Mouse (Mus musculus): ENCODE data around the gene Ube2m. TPM values are rescaled to one million over a fixed set of nuclear protein-coding genes. Genes with fewer than 3 reads are reported as not detected.

Ube2m gene
- polyA plus RNA-seq, 1 experiment from 2014 or later, result 67.7 TPM

- Histone ChIP-seq H3K27me3 (replicated peaks; ENCODE audit: control insufficient read depth, insufficient read depth, low read length) (no peaks in the 10 kb centered on the region), H3K9ac (replicated peaks; ENCODE audit: low read depth, low read length) (peak overlapping the region; percentile 16; the same call in 1 of the 2 replicates), H3K9me3 (ENCODE audit: control insufficient read depth, low read length) (no peaks in the 10 kb centered on the region), H3K27ac (ENCODE audit: low read length) (no peak overlapping the region), H3K4me1 (replicated peaks; ENCODE audit: control insufficient read depth, insufficient read depth, low read length) (peaks cover 21% of the 10 kb centered on the region), H3K4me3 (replicated peaks; ENCODE audit: low read length) (no peak overlapping the region), H3K36me3 (ENCODE audit: control insufficient read depth, insufficient read depth) (peaks cover 4% of the 10 kb centered on the region; the same call in 1 of the 2 replicates), H3K4me2 (ENCODE audit: low read length) (no peak overlapping the region)
- ATAC-seq, result no peak
- WGBS, result 43% methylated on average over 57 of the region's 57 CpGs
Measured at GRCm38 (mm10) chr7:13007341-13008092, 30.6 kb downstream of the Ube2m start.

- no peak overlapping the region for H3K27ac ChIP-seq (ENCODE audit: low read length)
- H3K27me3 ChIP-seq (replicated peaks; ENCODE audit: control insufficient read depth, insufficient read depth, low read length), result no peaks in the 10 kb centered on the region
- H3K9ac ChIP-seq (replicated peaks; ENCODE audit: low read depth, low read length), result no peak overlapping the region
- peaks cover 4% of the 10 kb centered on the region; the same call in 1 of the 2 replicates for H3K36me3 ChIP-seq (ENCODE audit: control insufficient read depth, insufficient read depth)
- H3K4me2 ChIP-seq (ENCODE audit: low read length), result no peak overlapping the region
- peaks cover 21% of the 10 kb centered on the region for H3K4me1 ChIP-seq (replicated peaks; ENCODE audit: control insufficient read depth, insufficient read depth, low read length)
- 87% methylated on average over 10 of the region's 10 CpGs for WGBS
- H3K4me3 ChIP-seq (replicated peaks; ENCODE audit: low read length), result no peak overlapping the region
- no peak for ATAC-seq
- H3K9me3 ChIP-seq (ENCODE audit: control insufficient read depth, low read length), result no peaks in the 10 kb centered on the region
Measured at GRCm38 (mm10) chr7:13006531-13006930, 31.5 kb downstream of the Ube2m start.

DNA sequence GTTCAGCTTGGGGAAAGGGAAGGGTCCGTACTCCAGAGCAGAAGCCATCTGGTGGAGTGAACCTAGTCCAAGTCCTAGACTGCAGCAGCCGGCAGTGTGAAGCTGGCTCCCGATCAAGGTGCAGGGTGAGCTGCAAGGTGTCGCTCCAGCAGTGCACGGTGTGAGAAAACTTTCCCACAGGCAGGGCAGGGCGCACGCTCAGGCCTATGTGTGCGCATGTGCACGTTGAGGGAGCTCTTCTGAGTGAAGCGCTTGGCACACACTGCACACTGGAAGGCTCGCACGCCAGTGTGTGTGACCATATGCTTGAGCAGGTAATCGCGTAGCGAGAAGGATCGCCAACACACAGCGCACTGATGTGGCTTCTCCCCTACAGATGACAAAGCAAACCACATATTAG lies 32.1 kb downstream of the Ube2m start:
- H3K4me2 ChIP-seq (ENCODE audit: low read length), result no peak overlapping the region
- H3K4me1 ChIP-seq (replicated peaks; ENCODE audit: control insufficient read depth, insufficient read depth, low read length), result peaks cover 21% of the 10 kb centered on the region
- H3K27ac ChIP-seq (ENCODE audit: low read length), result no peak overlapping the region
- no peaks in the 10 kb centered on the region for H3K9me3 ChIP-seq (ENCODE audit: control insufficient read depth, low read length)
- peaks cover 4% of the 10 kb centered on the region; the same call in 1 of the 2 replicates for H3K36me3 ChIP-seq (ENCODE audit: control insufficient read depth, insufficient read depth)
- H3K9ac ChIP-seq (replicated peaks; ENCODE audit: low read depth, low read length), result no peak overlapping the region
- H3K27me3 ChIP-seq (replicated peaks; ENCODE audit: control insufficient read depth, insufficient read depth, low read length), result no peaks in the 10 kb centered on the region
- H3K4me3 ChIP-seq (replicated peaks; ENCODE audit: low read length), result no peak overlapping the region
- WGBS, result 77% methylated on average over 17 of the region's 17 CpGs
- no peak for ATAC-seq

DNA sequence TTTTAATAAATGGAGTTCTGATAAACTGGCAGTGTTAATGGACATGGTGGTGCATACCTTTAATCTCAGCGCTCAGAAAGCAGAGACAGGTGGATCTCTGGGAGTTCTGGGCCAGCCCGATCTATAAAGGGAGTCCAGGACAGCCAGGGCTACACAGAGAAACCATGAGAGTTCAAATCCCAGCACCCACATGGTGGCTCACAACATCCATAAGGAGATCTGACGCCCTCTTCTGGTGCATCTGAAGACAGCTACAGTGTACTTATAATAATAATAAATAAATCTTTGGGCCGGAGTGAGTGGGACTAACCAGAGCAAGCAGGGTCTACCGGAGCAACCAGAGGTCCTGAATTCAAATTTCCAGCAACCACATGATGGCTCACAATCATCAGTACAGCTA lies 34.7 kb downstream of the Ube2m start:
- Histone ChIP-seq H3K9me3 (ENCODE audit: control insufficient read depth, low read length) (no peaks in the 10 kb centered on the region), H3K27ac (ENCODE audit: low read length) (no peak overlapping the region), H3K4me2 (ENCODE audit: low read length) (no peak overlapping the region), H3K4me3 (replicated peaks; ENCODE audit: low read length) (no peak overlapping the region), H3K27me3 (replicated peaks; ENCODE audit: control insufficient read depth, insufficient read depth, low read length) (no peaks in the 10 kb centered on the region), H3K4me1 (replicated peaks; ENCODE audit: control insufficient read depth, insufficient read depth, low read length) (peaks cover 8% of the 10 kb centered on the region), H3K9ac (replicated peaks; ENCODE audit: low read depth, low read length) (no peak overlapping the region), H3K36me3 (ENCODE audit: control insufficient read depth, insufficient read depth) (peaks cover 4% of the 10 kb centered on the region; the same call in 1 of the 2 replicates)
- ATAC-seq, result no peak
- WGBS, result 72% methylated on average over 5 of the region's 5 CpGs

DNA sequence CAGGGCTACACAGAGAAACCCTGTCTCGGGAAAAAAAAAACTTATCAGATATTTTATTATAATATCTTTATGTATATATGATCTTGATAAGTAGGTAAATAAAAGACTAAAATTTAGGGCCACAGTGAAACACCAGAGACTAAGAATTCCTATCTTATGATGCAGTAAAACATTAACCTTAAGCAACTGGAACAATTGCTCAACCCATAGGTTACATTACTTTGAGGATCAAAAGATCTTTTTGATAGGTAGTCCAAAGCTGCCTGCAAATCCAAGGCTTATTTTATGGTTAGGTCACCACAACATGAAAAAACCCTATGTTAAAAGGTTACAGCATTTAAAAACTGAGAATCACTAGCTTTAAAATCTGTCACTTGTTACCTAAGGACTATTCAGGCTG lies 36.5 kb downstream of the Ube2m start:
- Histone ChIP-seq H3K4me1 (replicated peaks; ENCODE audit: control insufficient read depth, insufficient read depth, low read length) (no peaks in the 10 kb centered on the region; the same call in 1 of the 2 replicates), H3K9me3 (ENCODE audit: control insufficient read depth, low read length) (no peaks in the 10 kb centered on the region), H3K4me2 (ENCODE audit: low read length) (no peak overlapping the region), H3K27ac (ENCODE audit: low read length) (no peak overlapping the region), H3K4me3 (replicated peaks; ENCODE audit: low read length) (no peak overlapping the region), H3K27me3 (replicated peaks; ENCODE audit: control insufficient read depth, insufficient read depth, low read length) (no peaks in the 10 kb centered on the region), H3K36me3 (ENCODE audit: control insufficient read depth, insufficient read depth) (peaks cover 4% of the 10 kb centered on the region; the same call in 1 of the 2 replicates), H3K9ac (replicated peaks; ENCODE audit: low read depth, low read length) (no peak overlapping the region)
- ATAC-seq, result no peak
- 72% methylated on average over 1 of the region's 1 CpGs for WGBS

- H3K9me3 ChIP-seq (ENCODE audit: control insufficient read depth, low read length), result no peaks in the 10 kb centered on the region
- H3K4me3 ChIP-seq (replicated peaks; ENCODE audit: low read length), result no peak within 1 kb of the TSS
- no peaks in the 10 kb centered on the region for H3K36me3 ChIP-seq (ENCODE audit: control insufficient read depth, insufficient read depth)
- no peak within 1 kb of the TSS for H3K4me2 ChIP-seq (ENCODE audit: low read length)
- H3K4me1 ChIP-seq (replicated peaks; ENCODE audit: control insufficient read depth, insufficient read depth, low read length), result no peaks in the 10 kb centered on the region
- no peak for ATAC-seq
- WGBS, result 82% methylated on average over 3 of the region's 3 CpGs
- H3K27me3 ChIP-seq (replicated peaks; ENCODE audit: control insufficient read depth, insufficient read depth, low read length), result no peaks in the 10 kb centered on the region
- no peak within 1 kb of the TSS for H3K27ac ChIP-seq (ENCODE audit: low read length)
- H3K9ac ChIP-seq (replicated peaks; ENCODE audit: low read depth, low read length), result no peak within 1 kb of the TSS
Measured at GRCm38 (mm10) chr7:12998851-12999250, 39.2 kb downstream of the Ube2m start, which contains the start of gene Trim28. Trim28 (plus strand) TSS chr7:12999114.

- Histone ChIP-seq H3K4me2 (ENCODE audit: low read length) (no peak within 1 kb of the TSS), H3K9me3 (ENCODE audit: control insufficient read depth, low read length) (no peaks in the 10 kb centered on the region), H3K4me1 (replicated peaks; ENCODE audit: control insufficient read depth, insufficient read depth, low read length) (no peaks in the 10 kb centered on the region), H3K36me3 (ENCODE audit: control insufficient read depth, insufficient read depth) (no peaks in the 10 kb centered on the region), H3K27ac (ENCODE audit: low read length) (no peak within 1 kb of the TSS), H3K9ac (replicated peaks; ENCODE audit: low read depth, low read length) (no peak within 1 kb of the TSS), H3K4me3 (replicated peaks; ENCODE audit: low read length) (no peak within 1 kb of the TSS), H3K27me3 (replicated peaks; ENCODE audit: control insufficient read depth, insufficient read depth, low read length) (no peaks in the 10 kb centered on the region)
- ATAC-seq, result no peak
- WGBS, result 85% methylated on average over 5 of the region's 5 CpGs
Measured at GRCm38 (mm10) chr7:12998053-12998452, 40.0 kb downstream of the Ube2m start, which contains the start of gene Slc27a5. Slc27a5 (minus strand) TSS chr7:12998192.

DNA sequence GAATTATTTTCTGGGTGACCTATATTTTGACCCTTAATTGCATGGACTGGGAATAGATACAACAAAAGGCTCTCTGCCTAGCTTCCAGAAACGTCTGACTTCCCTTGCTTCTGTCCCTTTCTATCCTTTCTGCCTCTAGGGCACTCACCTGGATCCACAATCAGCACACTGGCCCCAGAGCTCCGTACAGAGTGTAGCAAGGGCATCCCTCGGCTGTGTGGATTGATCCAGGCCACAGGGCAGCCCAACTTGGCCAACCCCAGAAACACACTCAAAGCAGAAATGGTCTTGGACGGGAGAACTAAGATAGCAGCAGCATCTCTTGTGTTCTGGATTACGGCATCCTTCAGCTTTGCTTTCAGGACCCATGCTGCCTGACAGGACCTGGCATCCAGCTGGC lies 40.8 kb downstream of the Ube2m start:
- Histone ChIP-seq H3K4me1 (replicated peaks; ENCODE audit: control insufficient read depth, insufficient read depth, low read length) (no peaks in the 10 kb centered on the region), H3K9me3 (ENCODE audit: control insufficient read depth, low read length) (no peaks in the 10 kb centered on the region), H3K36me3 (ENCODE audit: control insufficient read depth, insufficient read depth) (no peaks in the 10 kb centered on the region), H3K4me3 (replicated peaks; ENCODE audit: low read length) (no peak overlapping the region), H3K27me3 (replicated peaks; ENCODE audit: control insufficient read depth, insufficient read depth, low read length) (no peaks in the 10 kb centered on the region), H3K4me2 (ENCODE audit: low read length) (no peak overlapping the region), H3K27ac (ENCODE audit: low read length) (no peak overlapping the region), H3K9ac (replicated peaks; ENCODE audit: low read depth, low read length) (no peak overlapping the region)
- no peak for ATAC-seq
- 70% methylated on average over 5 of the region's 5 CpGs for WGBS

- ATAC-seq, result no peak
- Histone ChIP-seq H3K27me3 (replicated peaks; ENCODE audit: control insufficient read depth, insufficient read depth, low read length) (0 out of 2 replicates have a peak, but pooled peaks cover 2% of the 10 kb centered on the region), H3K9me3 (ENCODE audit: control insufficient read depth, low read length) (no peaks in the 10 kb centered on the region), H3K4me2 (ENCODE audit: low read length) (no peak overlapping the region), H3K4me3 (replicated peaks; ENCODE audit: low read length) (no peak overlapping the region), H3K27ac (ENCODE audit: low read length) (no peak overlapping the region), H3K9ac (replicated peaks; ENCODE audit: low read depth, low read length) (no peak overlapping the region), H3K36me3 (ENCODE audit: control insufficient read depth, insufficient read depth) (no peaks in the 10 kb centered on the region), H3K4me1 (replicated peaks; ENCODE audit: control insufficient read depth, insufficient read depth, low read length) (no peaks in the 10 kb centered on the region)
Measured at GRCm38 (mm10) chr7:12995862-12996261, 42.2 kb downstream of the Ube2m start.

Measured in forebrain, embryonic 16.5 days (tissue).